Mouse (Mus musculus) neural tube, embryonic 13.5 days (tissue): ENCODE measurements around the gene Eif1. TPM values are rescaled to one million over a fixed set of nuclear protein-coding genes. Genes with fewer than 3 reads are reported as not detected.
A peak's percentile ranks its signal among the peaks of the same experiment; 100 is the strongest.
"Not testable (repeated sequence)": the region's sequence is repeated elsewhere in the genome, so short reads cannot be mapped to it uniquely, and the experiment has no call there.

Source experiments
- ATAC-seq: fragments of 200-750 bp; cut with Nextera tagmentation; 2 replicates; pipeline ENCODE4 v1.8.0; 2017; ENCODE audit warnings: low read depth, mild to moderate bottlenecking, moderate TSS enrichment, moderate library complexity
- H3K27ac ChIP-seq: fragments of 300-500 bp; sonication (generic); replicated peaks from 2 replicates; pipeline ENCODE4 v1.5.1; 2015; ENCODE audit warnings: moderate library complexity, mild to moderate bottlenecking, inconsistent platforms
- H3K27me3 ChIP-seq: fragments of 300-500 bp; sonication (generic); 2 replicates; pipeline ENCODE4 v1.6.1; 2015; ENCODE audit warnings: mild to moderate bottlenecking, inconsistent platforms
- H3K36me3 ChIP-seq: fragments of 300-500 bp; sonication (generic); 2 replicates; pipeline ENCODE4 v1.6.1; 2015; ENCODE audit warnings: mild to moderate bottlenecking, inconsistent platforms
- H3K4me1 ChIP-seq: fragments of 300-500 bp; sonication (generic); replicated peaks from 2 replicates; pipeline ENCODE4 v1.6.1; 2015; ENCODE audit warnings: inconsistent platforms
- H3K4me2 ChIP-seq: fragments of 300-500 bp; sonication (generic); 2 replicates; pipeline ENCODE4 v1.6.1; 2015; ENCODE audit warnings: inconsistent platforms, mild to moderate bottlenecking, moderate library complexity
- H3K4me3 ChIP-seq: fragments of 300-500 bp; sonication (generic); 2 replicates; pipeline ENCODE4 v1.5.1; 2015; ENCODE audit warnings: mild to moderate bottlenecking, inconsistent platforms
- H3K9ac ChIP-seq: fragments of 300-500 bp; sonication (generic); 2 replicates; pipeline ENCODE4 v1.6.1; 2015; ENCODE audit warnings: moderate library complexity, mild to moderate bottlenecking, inconsistent platforms
- H3K9me3 ChIP-seq: fragments of 300-500 bp; sonication (generic); 2 replicates; pipeline ENCODE4 v1.6.1; 2016; ENCODE audit warnings: inconsistent platforms
- WGBS: fragments of 180-500 bp; shearing (Covaris S2); methylation state at CpG from one replicate; pipeline ENCODE4 v1.1.7; 2015; 5-methylcytosine and 5-hydroxymethylcytosine counted together
- polyA plus RNA-seq: library from polyadenylated mRNA; unstranded; fragments of >200 nt; fragmentation: Nextera tagmentation; extraction: Ambion mirVana; gene quantifications from 2 replicates; pipeline ENCODE4 v1.2.1, GENCODE M21; 2015

The Eif1 gene
- polyA plus RNA-seq, 1 experiment from 2014 or later = 1,563 TPM

- Histone ChIP-seq H3K4me1 (peaks cover 41% of the 10 kb centered on the region), H3K27me3 (no peaks in the 10 kb centered on the region), H3K9ac (no peak overlapping the region), H3K36me3 (peaks cover 4% of the 10 kb centered on the region; the same call in 1 of the 2 replicates), H3K4me3 (no peak overlapping the region), H3K9me3 (no peaks in the 10 kb centered on the region), H3K4me2 (0 out of 2 replicates have a peak overlapping the region, but pooled peaks have one; percentile 9), H3K27ac (0 out of 2 replicates have a peak overlapping the region, but pooled peaks have one; percentile 18)
- no peak for ATAC-seq
- 43% methylated on average over 16 of the region's 16 CpGs for WGBS
Measured at GRCm38 (mm10) chr11:100330235-100330634, 10.6 kb downstream of the Eif1 start.

- not testable (repeated sequence) for ATAC-seq, H3K9me3 ChIP-seq, H3K27ac ChIP-seq, H3K4me2 ChIP-seq, H3K4me3 ChIP-seq, H3K27me3 ChIP-seq, H3K36me3 ChIP-seq, H3K9ac ChIP-seq
- peaks cover 48% of the 10 kb centered on the region for H3K4me1 ChIP-seq
- WGBS = 65% methylated on average over 8 of the region's 8 CpGs
Measured at GRCm38 (mm10) chr11:100330816-100331375, 11.2 kb downstream of the Eif1 start.

GRCm38 (mm10) chr11:100332766-100333515 is 13.3 kb downstream of the Eif1 start:
- peak; percentile 78 for ATAC-seq
- H3K9ac ChIP-seq = 0 out of 2 replicates have a peak overlapping the region, but pooled peaks have one; percentile 9
- H3K4me3 ChIP-seq = no peak overlapping the region
- no peaks in the 10 kb centered on the region for H3K36me3 ChIP-seq
- H3K4me1 ChIP-seq = peaks cover 45% of the 10 kb centered on the region
- peak overlapping the region; percentile 89 for H3K27ac ChIP-seq
- no peaks in the 10 kb centered on the region for H3K9me3 ChIP-seq
- WGBS = 29% methylated on average over 9 of the region's 9 CpGs
- peak overlapping the region; percentile 24 for H3K4me2 ChIP-seq
- H3K27me3 ChIP-seq = no peaks in the 10 kb centered on the region

GRCm38 (mm10) chr11:100333944-100334457 is 14.3 kb downstream of the Eif1 start, which contains the start of gene Gast:
TSS of gene Gast (plus strand) at chr11:100334407.
- ATAC-seq = no peak
- H3K9me3 ChIP-seq = no peaks in the 10 kb centered on the region
- H3K4me3 ChIP-seq = no peak within 1 kb of the TSS
- no peaks in the 10 kb centered on the region for H3K36me3 ChIP-seq
- no peak within 1 kb of the TSS for H3K9ac ChIP-seq
- peak within 1 kb of the TSS; percentile 24; the same call in 1 of the 2 replicates for H3K4me2 ChIP-seq
- H3K27me3 ChIP-seq = no peaks in the 10 kb centered on the region
- WGBS = 79% methylated on average over 6 of the region's 6 CpGs
- peaks cover 45% of the 10 kb centered on the region for H3K4me1 ChIP-seq
- peak within 1 kb of the TSS; percentile 89 for H3K27ac ChIP-seq

- H3K4me2 ChIP-seq = no peak overlapping the region
- no peaks in the 10 kb centered on the region for H3K27me3 ChIP-seq
- WGBS = 34% methylated on average over 3 of the region's 3 CpGs
- H3K9me3 ChIP-seq = no peaks in the 10 kb centered on the region
- H3K4me1 ChIP-seq = peaks cover 36% of the 10 kb centered on the region
- H3K36me3 ChIP-seq = no peaks in the 10 kb centered on the region
- ATAC-seq = peak; percentile 29; the same call in 1 of the 2 replicates
- peak overlapping the region; percentile 57 for H3K27ac ChIP-seq
- no peak overlapping the region for H3K9ac ChIP-seq
- H3K4me3 ChIP-seq = no peak overlapping the region
Measured at GRCm38 (mm10) chr11:100335731-100336130, 16.0 kb downstream of the Eif1 start.

- WGBS = 93% methylated on average over 10 of the region's 10 CpGs
- no peaks in the 10 kb centered on the region for H3K27me3 ChIP-seq
- H3K4me1 ChIP-seq = no peaks in the 10 kb centered on the region
- H3K27ac ChIP-seq = no peak overlapping the region
- H3K9me3 ChIP-seq = no peaks in the 10 kb centered on the region
- H3K4me3 ChIP-seq = no peak overlapping the region
- H3K36me3 ChIP-seq = no peaks in the 10 kb centered on the region
- no peak overlapping the region for H3K4me2 ChIP-seq
- no peak overlapping the region for H3K9ac ChIP-seq
- no peak for ATAC-seq
Measured at GRCm38 (mm10) chr11:100344269-100344668, 24.6 kb downstream of the Eif1 start.

GRCm38 (mm10) chr11:100352076-100352857 is 32.6 kb downstream of the Eif1 start:
- no peak overlapping the region for H3K4me2 ChIP-seq
- no peaks in the 10 kb centered on the region for H3K9me3 ChIP-seq
- H3K9ac ChIP-seq = no peak overlapping the region
- H3K4me1 ChIP-seq = peaks cover 35% of the 10 kb centered on the region
- no peak overlapping the region for H3K4me3 ChIP-seq
- WGBS = 38% methylated on average over 10 of the region's 10 CpGs
- H3K36me3 ChIP-seq = no peaks in the 10 kb centered on the region
- H3K27ac ChIP-seq = 0 out of 2 replicates have a peak overlapping the region, but pooled peaks have one; percentile 14
- no peak for ATAC-seq
- peaks cover 26% of the 10 kb centered on the region for H3K27me3 ChIP-seq

GRCm38 (mm10) chr11:100355151-100355951 is 35.7 kb downstream of the Eif1 start:
- peaks cover 54% of the 10 kb centered on the region for H3K27me3 ChIP-seq
- 1% methylated on average over 54 of the region's 54 CpGs for WGBS

GRCm38 (mm10) chr11:100355972-100356818 is 36.5 kb downstream of the Eif1 start, which contains the start of gene Hap1:
TSS of gene Hap1 (minus strand) at chr11:100356128.
- peak within 1 kb of the TSS; percentile 78 for H3K4me3 ChIP-seq
- H3K9me3 ChIP-seq = no peaks in the 10 kb centered on the region
- ATAC-seq = peak; percentile 74
- 2% methylated on average over 49 of the region's 49 CpGs for WGBS
- H3K27me3 ChIP-seq = peaks cover 57% of the 10 kb centered on the region
- H3K27ac ChIP-seq = 0 out of 2 replicates have a peak within 1 kb of the TSS, but pooled peaks have one; percentile 42
- peaks cover 35% of the 10 kb centered on the region for H3K4me1 ChIP-seq
- no peaks in the 10 kb centered on the region for H3K36me3 ChIP-seq
- H3K9ac ChIP-seq = peak within 1 kb of the TSS; percentile 78
- H3K4me2 ChIP-seq = peak within 1 kb of the TSS; percentile 100

More at GRCm38 (mm10) chr11:100355151-100355951, 35.7 kb downstream of the Eif1 start:
- 0 out of 2 replicates have a peak overlapping the region, but pooled peaks have one; percentile 42 for H3K27ac ChIP-seq
- no peaks in the 10 kb centered on the region for H3K9me3 ChIP-seq
- H3K4me3 ChIP-seq = peak overlapping the region; percentile 78
- peak; percentile 42 for ATAC-seq
- peak overlapping the region; percentile 100 for H3K4me2 ChIP-seq
- no peaks in the 10 kb centered on the region for H3K36me3 ChIP-seq
- H3K4me1 ChIP-seq = peaks cover 35% of the 10 kb centered on the region
- H3K9ac ChIP-seq = peak overlapping the region; percentile 78

- Histone ChIP-seq H3K27ac (no peak overlapping the region), H3K36me3 (no peaks in the 10 kb centered on the region), H3K27me3 (peaks cover 57% of the 10 kb centered on the region), H3K4me2 (peak overlapping the region; percentile 100), H3K4me1 (peaks cover 34% of the 10 kb centered on the region), H3K9me3 (no peaks in the 10 kb centered on the region), H3K4me3 (peak overlapping the region; percentile 78), H3K9ac (peak overlapping the region; percentile 78; the same call in 1 of the 2 replicates)
- no peak for ATAC-seq
- 15% methylated on average over 9 of the region's 9 CpGs for WGBS
Measured at GRCm38 (mm10) chr11:100356819-100357211, 37.1 kb downstream of the Eif1 start.
